Mouse (Mus musculus): ENCODE data around the gene Dlgap3.

The Dlgap3 gene

DNA sequence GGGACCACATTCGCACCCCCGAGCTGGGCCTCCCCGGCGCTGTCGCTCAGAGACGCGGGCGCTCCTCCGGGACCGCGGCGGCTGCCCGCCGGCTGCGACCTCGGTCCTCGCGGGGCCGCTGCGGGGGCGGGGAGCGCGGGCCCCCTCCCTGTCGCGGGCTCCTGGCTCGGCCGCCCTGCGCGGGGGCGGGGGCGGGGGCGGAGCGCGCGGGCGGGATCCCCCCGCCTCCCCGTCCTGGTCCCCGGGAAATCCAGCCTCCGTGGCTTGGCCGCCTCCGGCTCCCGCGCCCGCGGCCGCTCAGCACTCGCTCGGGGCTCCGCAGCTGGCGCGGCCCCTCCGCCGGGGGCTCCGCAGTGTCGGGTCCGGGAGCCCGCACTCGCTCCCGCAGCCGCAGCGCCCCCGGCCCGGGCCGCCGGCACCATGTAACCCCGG, at the start of gene Dlgap3:
Gene Dlgap3 (plus strand): TSS at position 291 of the 432 bp plus-strand sequence.
- peak; percentile 65 for DNase-seq (ENCODE audit: low read depth, low spot score)

DNA sequence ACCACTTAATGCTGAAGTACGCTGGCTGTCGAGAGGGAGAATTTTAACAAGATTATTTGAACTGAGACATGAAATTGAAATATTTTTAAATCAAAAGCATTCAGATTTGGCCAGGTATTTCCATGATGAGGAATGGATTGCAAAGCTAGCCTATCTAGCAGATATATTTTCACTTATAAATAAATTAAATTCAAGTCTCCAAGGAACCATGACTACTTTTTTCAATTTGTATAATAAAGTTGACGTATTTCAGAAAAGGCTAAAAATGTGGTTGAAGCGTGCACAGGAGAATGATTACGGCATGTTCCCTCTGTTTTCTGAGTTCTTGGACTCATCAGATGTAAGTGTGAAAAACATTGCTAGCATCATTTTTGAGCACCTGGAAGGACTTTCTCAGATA, 45.6 kb upstream of the Dlgap3 start, which contains the start of gene Tmem35b:
Gene Tmem35b (plus strand): TSS at position 301 of the 400 bp plus-strand sequence.
- no peak for DNase-seq (ENCODE audit: low read depth, low spot score)

DNA sequence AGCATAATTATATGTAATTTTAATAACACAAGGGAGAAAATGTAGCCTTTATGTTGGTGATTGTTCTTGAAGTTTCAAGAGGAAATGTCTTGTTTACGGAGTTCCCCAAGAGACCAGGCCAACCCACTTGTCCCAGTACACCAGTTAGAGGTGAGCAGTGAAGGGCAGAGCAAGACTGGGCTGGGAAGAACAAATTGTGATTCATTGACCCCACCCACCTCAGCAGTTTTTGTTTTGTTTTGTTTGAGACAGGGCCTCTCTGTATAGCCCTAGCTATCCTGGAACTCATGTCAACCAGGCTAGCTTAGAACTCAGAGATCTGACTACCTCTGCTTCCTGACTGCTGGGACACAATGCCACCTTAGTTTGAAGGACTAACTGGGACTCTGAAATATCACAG, 44.7 kb upstream of the Dlgap3 start:
- DNase-seq (ENCODE audit: low read depth, low spot score) = no peak

DNA sequence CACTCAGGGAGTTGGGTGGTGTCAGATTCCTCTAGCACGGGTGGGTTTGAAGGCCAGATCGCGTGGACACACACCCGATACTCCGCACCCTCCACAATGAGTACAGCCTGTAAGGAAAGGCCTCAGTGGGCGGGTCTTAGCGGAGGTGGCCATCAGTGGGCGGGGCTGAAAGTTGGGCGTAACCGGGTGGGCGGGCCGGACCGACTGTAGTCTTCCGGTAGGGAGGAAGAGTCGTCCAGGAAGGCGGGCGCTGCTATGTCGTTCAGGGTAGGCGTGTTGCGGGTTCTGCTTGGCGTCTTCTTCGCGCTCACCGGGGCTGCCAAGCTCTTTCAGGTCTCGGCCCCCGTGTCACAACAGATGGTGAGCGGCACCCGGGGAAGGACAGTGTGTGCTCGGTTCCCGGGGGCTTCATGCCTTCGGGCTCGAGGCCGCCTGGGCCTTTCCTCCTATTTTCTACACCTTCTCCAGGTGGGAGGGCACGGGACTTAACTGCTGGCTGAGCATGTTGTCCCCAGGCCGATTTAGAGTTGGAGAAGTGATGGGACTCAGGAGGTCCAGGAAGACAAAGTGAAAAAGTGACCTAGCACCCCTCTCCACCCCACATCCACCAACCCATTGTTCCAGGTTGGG, 43.1 kb upstream of the Dlgap3 start:
- DNase-seq (ENCODE audit: low read depth, low spot score) = peak; percentile 86

DNA sequence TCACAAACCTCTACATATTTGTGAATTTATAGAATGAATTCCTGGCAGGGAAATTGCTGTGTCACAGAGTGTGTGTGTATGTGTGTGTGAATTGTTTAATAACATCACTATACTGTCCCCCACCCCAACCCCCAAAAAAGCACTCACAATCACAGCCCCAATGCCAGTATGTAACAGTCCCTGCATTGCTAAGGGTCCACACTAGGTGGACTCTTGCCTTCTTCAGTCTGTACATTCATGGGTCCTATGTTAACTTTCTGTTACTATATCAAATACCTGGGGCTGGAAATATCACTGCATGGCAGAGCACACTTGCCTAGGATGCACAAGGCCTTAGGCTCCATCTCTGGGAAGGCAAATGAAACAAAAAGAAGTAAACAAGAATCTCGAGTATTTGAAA, 34.3 kb upstream of the Dlgap3 start:
- DNase-seq (ENCODE audit: low read depth, low spot score) = no peak

DNA sequence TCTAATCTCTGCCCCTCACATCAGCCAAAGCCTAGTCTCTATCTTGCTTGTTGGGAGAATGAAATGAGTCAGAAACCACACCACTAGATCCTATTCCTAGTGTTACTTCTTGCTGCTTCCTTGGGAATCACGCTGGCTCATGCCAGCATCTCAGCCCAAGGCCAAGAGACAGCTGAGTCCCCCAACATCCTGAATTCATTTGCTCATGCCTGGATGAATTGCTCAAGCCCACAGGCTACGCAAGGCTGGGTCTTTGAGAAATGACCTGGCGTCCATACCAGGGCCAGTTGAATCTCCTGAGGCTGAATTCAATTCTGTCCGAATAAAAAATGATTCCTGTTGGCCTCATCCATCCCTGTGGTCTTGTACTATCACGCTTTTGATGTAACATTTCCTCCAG, 31.4 kb upstream of the Dlgap3 start:
- DNase-seq (ENCODE audit: low read depth, low spot score) = no peak

DNA sequence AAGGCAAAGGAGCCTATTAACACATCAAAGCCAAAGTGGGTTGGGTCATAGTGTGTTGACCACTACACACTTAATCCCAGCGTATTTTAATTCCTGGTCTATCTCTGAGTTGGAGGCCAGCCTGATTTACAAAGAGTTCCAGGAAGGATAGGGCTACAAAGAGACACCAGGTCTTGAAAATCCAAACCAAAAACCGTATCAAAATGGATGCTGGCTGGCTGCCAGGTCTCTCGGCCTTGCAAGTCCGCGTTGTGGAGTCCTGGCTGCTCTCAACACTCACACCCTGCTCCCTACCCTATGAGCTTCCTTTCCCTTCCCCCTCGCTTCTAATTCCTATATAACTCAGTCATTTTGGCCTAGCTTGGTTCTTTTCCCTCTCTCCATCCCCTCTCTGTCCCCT, 30.5 kb upstream of the Dlgap3 start:
- no peak for DNase-seq (ENCODE audit: low read depth, low spot score)

DNA sequence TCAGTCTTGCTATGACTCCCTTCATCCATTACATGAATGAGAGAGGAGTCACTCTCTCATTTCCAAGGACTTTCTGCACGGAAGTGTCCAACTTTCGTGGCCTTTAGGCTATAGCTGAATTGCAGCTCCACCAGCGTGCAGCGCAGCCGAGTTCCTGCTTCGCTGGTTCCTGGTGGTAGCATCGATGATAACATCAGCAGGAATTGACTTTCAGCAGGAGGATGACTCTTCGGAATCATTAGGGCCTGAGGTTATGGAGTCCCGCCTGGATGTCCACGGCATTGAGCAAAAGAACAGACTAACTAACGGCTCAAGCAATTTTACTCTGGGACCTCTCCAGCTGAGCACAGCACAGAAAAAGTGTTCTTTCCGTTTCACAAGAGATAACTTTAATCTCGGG, 19.0 kb upstream of the Dlgap3 start:
- DNase-seq (ENCODE audit: low read depth, low spot score) = no peak

DNA sequence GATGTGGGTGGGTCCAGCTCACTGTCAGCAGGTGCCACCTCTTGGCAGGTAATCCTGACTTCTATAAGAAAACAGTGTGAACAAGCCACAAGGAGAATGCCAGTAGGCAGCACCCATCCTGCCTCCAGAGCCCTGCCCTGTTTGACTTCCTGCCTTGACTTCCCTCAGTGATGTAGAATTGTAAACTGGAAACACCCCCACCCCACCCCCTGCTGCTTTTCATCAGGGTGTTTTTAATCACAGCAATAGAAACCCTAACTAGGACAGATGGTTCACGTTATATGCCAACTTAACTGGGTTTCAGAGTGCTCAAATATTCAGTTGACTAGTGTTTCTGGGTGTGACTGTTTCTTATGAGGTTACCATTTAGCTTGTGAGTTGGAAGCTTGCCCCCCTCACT, 15.7 kb upstream of the Dlgap3 start:
- peak; percentile 5 for DNase-seq (ENCODE audit: low read depth, low spot score)

DNA sequence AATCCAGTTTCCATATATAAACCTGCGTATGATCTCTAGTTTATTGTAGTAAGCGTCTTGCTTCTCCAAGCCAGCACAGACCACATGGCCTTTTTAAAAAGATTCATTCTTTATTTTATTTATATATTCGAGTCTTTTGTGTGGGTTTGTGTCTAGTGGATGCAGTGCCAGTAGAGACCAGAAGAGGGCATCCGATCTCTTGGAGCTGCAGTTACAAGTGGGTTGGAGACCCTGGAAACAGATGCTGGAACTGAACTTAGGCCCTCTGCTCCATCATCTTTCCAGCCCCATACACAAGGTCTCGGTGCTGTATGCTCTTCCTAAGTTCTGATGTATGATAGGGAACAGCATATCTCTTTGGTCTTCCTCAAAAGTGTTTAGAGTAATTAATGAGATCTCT, 13.2 kb upstream of the Dlgap3 start:
- peak; percentile 15 for DNase-seq (ENCODE audit: low read depth, low spot score)

DNA sequence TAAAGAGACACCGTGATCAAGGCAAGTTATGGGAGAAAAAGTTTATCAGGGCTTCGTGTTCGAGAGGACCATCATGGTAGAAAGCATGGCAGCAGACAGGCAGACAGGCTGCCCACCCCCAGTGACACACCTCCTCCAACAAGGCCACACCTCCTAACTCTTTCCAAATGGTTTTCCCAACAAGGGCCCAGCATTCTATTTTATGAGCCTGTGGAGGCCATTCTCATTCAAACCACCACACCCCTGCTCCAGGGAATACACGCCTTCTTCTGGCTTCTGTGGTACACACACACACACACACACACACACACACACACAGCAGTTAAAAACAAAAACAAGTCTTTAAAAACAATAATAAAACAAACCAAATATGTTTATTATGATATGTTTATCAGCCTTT, 11.3 kb upstream of the Dlgap3 start:
- DNase-seq (ENCODE audit: low read depth, low spot score) = no peak

DNA sequence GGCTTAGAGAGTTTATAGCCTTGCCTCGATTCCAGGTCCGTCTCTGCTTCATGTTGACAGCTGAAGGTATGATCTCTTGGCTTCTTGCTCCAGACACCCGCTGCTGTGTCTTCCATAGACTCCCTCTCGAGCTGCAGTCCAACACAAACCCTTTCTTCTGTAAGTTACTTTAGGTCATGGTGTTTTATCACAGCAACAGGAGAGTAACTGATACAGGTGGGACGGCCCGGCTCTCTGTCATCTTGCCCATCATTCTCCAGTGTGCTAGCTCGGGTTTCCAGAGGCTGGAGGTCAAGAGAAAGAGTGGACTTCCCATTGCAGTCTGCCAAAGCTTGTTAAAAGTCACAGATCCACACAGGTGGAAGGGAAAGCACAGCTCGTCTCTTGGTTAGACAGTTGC, 5.1 kb upstream of the Dlgap3 start:
- no peak for DNase-seq (ENCODE audit: low read depth, low spot score)

DNA sequence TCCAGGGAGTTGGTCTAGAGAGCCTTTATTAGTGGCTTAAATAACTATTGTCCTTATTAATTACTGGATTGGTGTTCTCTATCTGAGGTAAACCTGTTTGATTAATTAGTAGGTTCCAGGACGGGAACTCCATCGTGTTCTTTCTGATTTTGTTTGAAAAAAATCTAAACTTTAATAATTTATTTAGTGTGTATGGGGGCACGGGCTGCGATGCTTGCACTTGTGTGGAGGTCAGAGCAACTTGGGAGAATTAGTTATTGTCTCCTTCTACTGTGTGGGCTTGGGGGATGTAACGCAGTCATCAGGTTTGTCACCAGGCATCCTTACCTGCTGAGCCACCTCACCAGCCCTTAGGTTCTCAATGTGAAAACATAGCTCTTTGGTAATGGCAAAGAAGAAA, 1.9 kb upstream of the Dlgap3 start:
- DNase-seq (ENCODE audit: low read depth, low spot score) = no peak

DNA sequence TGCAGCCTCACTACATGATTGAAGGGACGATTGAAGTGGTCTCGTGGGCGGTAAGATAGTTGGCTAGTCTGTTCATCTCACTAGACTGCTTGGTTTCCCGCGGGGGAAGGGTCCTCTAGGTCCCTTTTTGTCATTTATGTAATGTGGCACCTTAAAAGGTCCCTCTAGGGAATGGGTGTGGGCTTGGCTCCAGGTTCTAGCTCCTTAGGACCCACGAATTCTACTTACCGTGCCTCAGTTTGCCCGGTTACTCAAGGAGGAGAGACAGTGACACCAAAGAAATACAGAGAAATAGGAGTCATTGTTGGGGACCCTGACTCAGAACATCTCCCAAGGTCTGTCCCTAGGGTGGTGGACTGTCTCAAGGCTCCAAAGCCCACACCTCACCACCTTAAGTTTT, 1.3 kb upstream of the Dlgap3 start:
- DNase-seq (ENCODE audit: low read depth, low spot score) = peak; percentile 20

DNA sequence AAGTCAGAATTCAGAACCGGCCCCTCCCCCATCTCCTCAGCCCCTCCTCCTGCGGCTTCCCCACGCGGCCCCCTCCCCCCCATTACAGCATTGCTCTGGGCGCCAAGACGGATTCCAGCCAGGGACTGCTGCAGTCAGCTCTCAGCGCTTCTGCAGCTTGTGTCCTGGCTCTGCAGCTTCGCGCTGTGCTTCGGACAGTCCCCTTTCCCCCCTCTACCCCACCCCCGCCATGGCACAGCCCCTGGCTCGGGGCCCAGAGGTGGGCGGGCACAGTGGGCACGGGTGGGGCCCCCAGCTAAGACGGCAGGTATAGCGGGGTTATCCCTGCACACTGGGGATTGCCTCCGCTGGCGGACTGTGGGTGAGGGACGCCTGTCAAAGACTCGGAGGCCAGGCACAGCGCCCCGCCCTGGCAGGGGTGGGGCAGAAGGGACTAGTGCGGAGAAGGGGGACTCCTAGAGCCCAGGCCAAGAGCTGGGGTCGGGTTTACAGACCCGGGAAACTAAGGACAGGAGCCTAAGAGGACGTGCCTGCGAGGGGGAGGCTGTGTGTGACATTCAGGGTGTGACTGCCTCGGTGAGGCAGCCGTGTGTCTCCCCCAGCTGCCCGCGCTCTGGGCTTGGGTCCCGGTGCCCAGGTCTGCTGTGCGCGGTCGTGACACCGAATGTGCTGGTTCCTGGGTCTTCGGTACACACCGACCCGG, 642 bp upstream of the Dlgap3 start:
- DNase-seq (ENCODE audit: low read depth, low spot score) = peak; percentile 81

DNA sequence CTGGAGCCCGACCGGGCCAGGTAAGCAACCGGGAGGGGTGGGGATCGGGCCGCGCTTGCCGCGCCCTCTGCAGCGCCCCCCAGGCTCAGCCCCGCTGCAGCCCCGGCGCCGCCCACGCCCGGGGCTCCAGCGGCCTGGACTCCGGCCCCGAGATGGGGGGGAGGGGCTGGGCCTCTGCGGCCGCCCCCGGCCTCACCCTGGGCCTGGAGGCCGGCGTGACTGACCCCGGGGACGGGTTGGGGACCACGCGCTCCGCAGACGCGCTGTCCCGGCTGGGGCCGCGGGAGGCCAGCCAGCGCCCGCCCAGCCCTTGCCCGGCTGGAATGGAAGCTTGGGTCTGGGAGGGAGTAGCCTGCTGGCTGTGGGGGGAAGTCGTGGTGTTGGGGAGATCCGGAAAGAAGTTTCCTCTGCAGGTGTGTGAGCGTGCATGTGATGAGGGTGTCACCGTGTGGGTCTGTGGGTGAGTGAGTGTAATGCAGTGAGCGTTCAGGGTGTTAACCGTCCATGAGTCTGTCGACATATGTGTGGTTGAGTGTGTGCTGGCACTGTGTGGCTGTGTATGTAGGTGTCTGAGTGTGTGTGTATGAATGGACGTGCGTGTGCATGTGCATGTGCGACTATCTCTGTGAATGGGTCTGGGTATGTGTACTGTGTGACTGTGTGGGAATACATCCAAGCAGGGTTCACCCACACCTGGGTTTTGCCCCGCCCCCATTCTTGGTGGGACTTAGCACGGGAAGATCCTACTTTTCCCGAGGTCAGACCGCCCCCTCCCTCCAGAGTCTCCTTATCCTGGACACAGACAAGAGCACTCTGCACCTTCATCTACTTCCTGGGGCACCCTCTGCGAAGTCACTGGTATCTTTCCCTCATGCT, 580 bp downstream of the Dlgap3 start:
- DNase-seq (ENCODE audit: low read depth, low spot score) = peak; percentile 77

DNA sequence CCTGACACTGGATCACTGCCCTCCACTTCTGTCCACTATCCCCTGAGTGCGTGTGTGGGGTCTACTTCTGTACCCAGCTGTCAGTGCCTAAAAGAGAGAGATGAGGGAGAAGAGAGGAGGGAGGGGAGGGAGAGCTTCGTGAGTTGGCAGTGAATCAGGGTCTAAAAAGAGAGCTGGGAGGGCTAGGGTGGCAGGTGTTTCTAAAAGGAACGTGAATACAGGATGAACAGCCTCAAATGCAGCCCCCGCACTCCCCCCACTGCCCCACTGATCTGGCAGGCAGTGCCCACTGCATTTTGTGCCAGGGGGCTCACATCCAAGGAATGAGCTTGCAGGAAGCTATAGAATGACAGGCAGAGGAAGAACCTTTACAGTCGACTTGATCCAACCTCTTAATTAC, 1.9 kb downstream of the Dlgap3 start:
- DNase-seq (ENCODE audit: low read depth, low spot score) = peak; percentile 91

DNA sequence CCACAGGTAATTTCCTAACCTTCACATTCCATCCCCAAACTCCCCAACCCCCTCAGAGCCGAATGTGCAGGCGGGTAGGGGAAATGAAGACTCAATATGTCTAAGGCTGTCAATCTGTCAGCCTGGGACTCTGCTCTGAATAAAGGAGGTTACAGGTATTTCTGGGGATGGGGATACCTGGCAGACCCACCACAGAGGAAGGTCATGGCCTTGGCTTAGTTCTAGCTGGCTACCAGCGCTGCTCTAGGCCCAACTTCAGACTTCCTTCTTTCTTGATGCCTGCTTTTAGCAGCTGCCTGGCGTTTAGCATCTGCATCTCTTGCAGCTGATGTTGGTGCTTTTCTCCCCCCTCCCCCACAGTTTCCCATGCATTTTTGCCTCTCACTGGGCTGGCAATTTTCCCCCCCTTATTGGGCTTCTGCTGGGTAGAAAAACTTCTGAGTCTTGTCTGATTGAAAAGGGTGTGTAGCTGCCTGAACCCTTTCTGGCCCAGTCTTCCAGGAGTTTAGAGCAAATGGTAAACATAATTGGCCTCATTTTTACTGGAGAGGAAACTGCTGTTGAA, 2.4 kb downstream of the Dlgap3 start:
- DNase-seq (ENCODE audit: low read depth, low spot score) = peak; percentile 56

DNA sequence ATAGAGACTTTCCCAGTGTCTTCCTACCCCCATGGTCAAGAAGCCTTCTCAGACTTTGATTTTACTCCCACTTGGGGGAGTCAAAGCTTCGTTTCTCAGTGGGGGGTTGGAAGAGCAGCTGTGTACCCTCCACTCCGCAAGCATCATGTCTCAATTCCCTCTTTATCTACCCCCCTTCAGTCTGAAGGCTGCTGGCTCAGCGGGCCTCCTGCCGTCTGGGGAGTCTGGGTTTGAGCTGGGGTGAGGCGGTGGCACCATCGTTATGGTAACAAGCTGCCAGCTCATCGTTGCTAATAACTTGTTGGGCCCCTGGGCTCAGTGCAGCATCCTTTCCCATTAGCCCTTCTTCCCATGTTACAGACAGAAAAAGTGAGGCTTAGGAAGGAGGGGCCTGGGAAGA, 3.1 kb downstream of the Dlgap3 start:
- peak; percentile 81 for DNase-seq (ENCODE audit: low read depth, low spot score)

DNA sequence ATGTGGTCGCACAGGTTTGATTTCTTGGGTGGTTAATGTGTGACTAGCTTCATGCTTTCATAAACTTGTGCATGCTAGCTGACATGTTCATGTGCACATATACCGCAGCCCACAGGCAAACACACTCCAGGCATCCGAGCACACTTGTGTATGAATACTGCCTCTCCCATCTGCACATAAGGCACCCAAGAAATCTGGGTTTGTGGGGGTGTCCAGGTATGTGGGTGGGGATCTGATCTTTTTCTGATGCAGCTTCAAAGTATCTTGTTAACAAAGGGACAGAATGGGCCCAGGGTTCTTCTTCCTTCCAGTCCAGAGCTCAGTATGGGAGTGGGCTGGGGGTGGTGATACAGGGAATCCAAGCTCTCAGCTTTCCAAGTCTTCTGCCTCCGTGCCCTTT, 3.6 kb downstream of the Dlgap3 start:
- DNase-seq (ENCODE audit: low read depth, low spot score) = peak; percentile 74

DNA sequence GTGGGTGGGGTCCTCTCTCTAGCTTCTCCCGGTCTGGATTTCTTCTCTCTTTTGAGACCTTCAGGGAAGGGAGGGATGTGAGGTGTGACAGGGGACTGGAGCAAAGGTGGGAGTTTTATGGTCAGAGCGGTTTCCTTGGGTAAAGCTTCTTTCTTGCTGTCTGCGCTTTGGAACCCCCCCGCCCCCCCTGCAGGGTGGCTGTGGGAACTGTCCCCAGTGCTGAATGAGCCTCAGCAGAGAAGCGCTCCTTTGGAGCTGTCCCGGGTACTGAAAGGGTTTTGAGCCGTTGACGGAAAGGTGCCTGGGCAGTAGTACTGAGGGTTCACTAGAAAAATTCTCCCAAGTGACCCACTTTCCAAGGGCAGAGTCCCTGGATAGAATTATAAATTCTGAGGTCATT, 4.5 kb downstream of the Dlgap3 start:
- DNase-seq (ENCODE audit: low read depth, low spot score) = peak; percentile 36
